Mouse (Mus musculus): ENCODE measurements around the gene Gga3.

The Gga3 gene

GRCm38 (mm10) chr11:115612059-115612409, 8.2 kb upstream of the Gga3 start:
- peak; percentile 45 for DNase-seq

- DNase-seq, result no peak
These were observed 7.3 kb upstream of the Gga3 start for GRCm38 (mm10) chr11:115611173-115611572.

GRCm38 (mm10) chr11:115609576-115609975, 5.7 kb upstream of the Gga3 start:
- no peak for DNase-seq

- DNase-seq, result no peak
These were observed 4.9 kb upstream of the Gga3 start for GRCm38 (mm10) chr11:115608421-115609399.

GRCm38 (mm10) chr11:115606733-115607132, 2.9 kb upstream of the Gga3 start:
- DNase-seq, result no peak

- DNase-seq, result no peak
These were observed 449 bp upstream of the Gga3 start for GRCm38 (mm10) chr11:115604304-115604696.

- no peak for DNase-seq
These were observed 749 bp downstream of the Gga3 start for GRCm38 (mm10) chr11:115603128-115603475.

- no peak for DNase-seq
These were observed 2.7 kb downstream of the Gga3 start for GRCm38 (mm10) chr11:115601174-115601573.

GRCm38 (mm10) chr11:115600743-115601142, 3.1 kb downstream of the Gga3 start:
- DNase-seq, result no peak

- DNase-seq, result no peak
These were observed 4.1 kb downstream of the Gga3 start for GRCm38 (mm10) chr11:115599722-115600121.

GRCm38 (mm10) chr11:115598309-115598708, 5.5 kb downstream of the Gga3 start:
- DNase-seq, result no peak

GRCm38 (mm10) chr11:115595209-115595608, 8.6 kb downstream of the Gga3 start:
- no peak for DNase-seq

- DNase-seq, result no peak
These were observed 13.2 kb downstream of the Gga3 start for GRCm38 (mm10) chr11:115590526-115591075.

GRCm38 (mm10) chr11:115587984-115588383, 15.9 kb downstream of the Gga3 start:
- DNase-seq, result no peak

GRCm38 (mm10) chr11:115586403-115586802, 17.4 kb downstream of the Gga3 start:
- DNase-seq, result no peak

- no peak for DNase-seq
These were observed 18.2 kb downstream of the Gga3 start for GRCm38 (mm10) chr11:115585573-115586100.

GRCm38 (mm10) chr11:115584376-115585073, 19.3 kb downstream of the Gga3 start:
- DNase-seq, result no peak

- no peak for DNase-seq
These were observed 20.8 kb downstream of the Gga3 start for GRCm38 (mm10) chr11:115582913-115583606.

- no peak for DNase-seq
These were observed 24.8 kb downstream of the Gga3 start for GRCm38 (mm10) chr11:115579080-115579479.

- DNase-seq, result no peak
These were observed 38.9 kb downstream of the Gga3 start for GRCm38 (mm10) chr11:115564961-115565360.

- peak; percentile 97 for DNase-seq
These were observed 39.6 kb downstream of the Gga3 start, which contains the start of gene Nup85 for GRCm38 (mm10) chr11:115564064-115564809. Nup85 (plus strand) TSS chr11:115564434.

GRCm38 (mm10) chr11:115563406-115563805, 40.4 kb downstream of the Gga3 start:
- peak; percentile 21 for DNase-seq

Measured in thymus, postnatal 25 days (tissue).